Mouse (Mus musculus) C2C12 (cell line): ENCODE measurements at regions not wholly inside any gene's neighbourhood (a gene's known extent, or its start where the extent isn't known, plus 50 kb on each side); places are given as distances from the start of the nearest gene placed in this dataset.

Source experiments
- H3K27me3 ChIP-seq: one replicate; pipeline ENCODE4 v1.6.1; 2011; ENCODE audit not compliant: control insufficient read depth, insufficient read depth, insufficient read length
- H3K36me3 ChIP-seq: one replicate; pipeline ENCODE4 v1.6.1; 2011; ENCODE audit not compliant: control insufficient read depth, insufficient read depth
- H3K4me3 ChIP-seq: one replicate; pipeline ENCODE4 v1.5.1; 2011; ENCODE audit warnings: mild to moderate bottlenecking, control low read depth; ENCODE audit not compliant: poor library complexity, insufficient read depth, severe bottlenecking
- H3K79me2 ChIP-seq: one replicate; pipeline ENCODE4 v1.6.1; 2011; ENCODE audit not compliant: control insufficient read depth, insufficient read depth
- H3K79me3 ChIP-seq: one replicate; pipeline ENCODE4 v1.6.1; 2011; ENCODE audit warnings: low read depth, control low read depth
- H3ac ChIP-seq: one replicate; pipeline ENCODE3; 2011; ENCODE audit warnings: low read depth; ENCODE audit not compliant: control insufficient read depth, insufficient read length
- CEBPB ChIP-seq: IDR thresholded peaks from one replicate; pipeline ENCODE4 v1.6.1; 2011; ENCODE audit warnings: low read depth, mild to moderate bottlenecking, control low read depth, moderate library complexity
- CTCF ChIP-seq: IDR thresholded peaks from one replicate; pipeline ENCODE4 v1.5.1; 2011; ENCODE audit not compliant: control insufficient read depth, insufficient read depth, insufficient read length
- FOSL1 ChIP-seq: IDR thresholded peaks from one replicate; pipeline ENCODE4 v1.8.0; 2011; ENCODE audit warnings: mild to moderate bottlenecking, low read length; ENCODE audit not compliant: poor library complexity, insufficient read depth, severe bottlenecking
- MAX ChIP-seq: IDR thresholded peaks from one replicate; pipeline ENCODE4 v1.6.1; 2011; ENCODE audit warnings: mild to moderate bottlenecking, control low read depth
- MYOD1 ChIP-seq: IDR thresholded peaks from one replicate; pipeline ENCODE4 v1.6.1; 2011; ENCODE audit warnings: low read depth; ENCODE audit not compliant: control insufficient read depth, insufficient read length
- MYOG ChIP-seq: IDR thresholded peaks from one replicate; pipeline ENCODE4 v1.6.1; 2011; ENCODE audit not compliant: control insufficient read depth, insufficient read length; ENCODE audit errors: extremely low read depth
- USF1 ChIP-seq: IDR thresholded peaks from one replicate; pipeline ENCODE4 v1.6.1; 2011; ENCODE audit warnings: low read depth, mild to moderate bottlenecking, control low read depth, moderate library complexity

DNA sequence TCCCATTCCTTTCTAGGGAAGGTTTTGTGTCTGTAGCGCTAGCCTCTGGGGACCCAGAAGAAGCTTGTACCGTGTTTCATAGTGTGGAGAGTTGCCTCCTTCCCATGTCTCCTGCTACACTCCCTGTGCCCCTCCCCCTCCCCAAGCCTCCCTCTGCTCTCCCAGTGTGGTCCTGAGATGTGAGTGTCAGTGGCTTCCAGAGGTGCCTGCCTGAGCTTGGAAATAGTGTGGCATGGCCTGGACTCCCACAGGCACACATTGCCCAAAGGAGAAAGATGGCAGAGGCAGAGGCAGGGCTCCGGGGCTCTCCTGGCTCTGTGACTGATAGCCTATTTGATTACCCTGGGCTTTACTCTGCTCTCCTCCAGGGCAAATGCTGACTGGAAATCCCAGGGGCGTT lies 110.0 kb upstream of the Ret start:
- Histone ChIP-seq H3K27me3 (peaks cover 6% of the 10 kb centered on the region), H3ac (no peak overlapping the region), H3K36me3 (no peaks in the 10 kb centered on the region), H3K4me3 (no peak overlapping the region), H3K79me3 (no peaks in the 10 kb centered on the region), H3K79me2 (no peaks in the 10 kb centered on the region)
- TF ChIP-seq MYOG (no peak), MAX (no peak)

DNA sequence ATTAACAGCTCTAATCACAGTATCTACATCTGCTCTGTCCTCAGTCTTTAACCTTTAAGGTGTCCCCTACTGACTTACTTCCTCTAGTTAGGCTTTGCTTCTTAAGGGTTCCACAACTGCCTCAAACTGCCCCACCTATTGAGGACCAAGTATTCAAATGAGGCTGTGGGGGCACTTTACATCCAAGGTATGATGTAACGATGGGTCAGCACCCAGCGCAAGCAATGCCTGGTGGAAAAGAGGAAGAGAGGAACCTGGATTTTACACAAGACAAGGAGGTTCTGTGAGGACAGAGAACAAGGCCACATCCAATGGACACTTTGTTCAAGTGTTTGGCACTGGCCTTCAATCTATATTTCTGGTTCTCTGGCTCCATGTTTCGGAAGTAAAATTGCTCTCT lies 107.7 kb upstream of the Ret start:
- no peak overlapping the region for H3ac ChIP-seq
- H3K36me3 ChIP-seq, result no peaks in the 10 kb centered on the region
- H3K27me3 ChIP-seq, result peaks cover 6% of the 10 kb centered on the region
- no peaks in the 10 kb centered on the region for H3K79me3 ChIP-seq
- TF ChIP-seq MAX (no peak), MYOG (no peak), FOSL1 (no peak), CEBPB (no peak), USF1 (no peak), CTCF (no peak), MYOD1 (no peak)
- H3K79me2 ChIP-seq, result no peaks in the 10 kb centered on the region
- H3K4me3 ChIP-seq, result no peak overlapping the region

DNA sequence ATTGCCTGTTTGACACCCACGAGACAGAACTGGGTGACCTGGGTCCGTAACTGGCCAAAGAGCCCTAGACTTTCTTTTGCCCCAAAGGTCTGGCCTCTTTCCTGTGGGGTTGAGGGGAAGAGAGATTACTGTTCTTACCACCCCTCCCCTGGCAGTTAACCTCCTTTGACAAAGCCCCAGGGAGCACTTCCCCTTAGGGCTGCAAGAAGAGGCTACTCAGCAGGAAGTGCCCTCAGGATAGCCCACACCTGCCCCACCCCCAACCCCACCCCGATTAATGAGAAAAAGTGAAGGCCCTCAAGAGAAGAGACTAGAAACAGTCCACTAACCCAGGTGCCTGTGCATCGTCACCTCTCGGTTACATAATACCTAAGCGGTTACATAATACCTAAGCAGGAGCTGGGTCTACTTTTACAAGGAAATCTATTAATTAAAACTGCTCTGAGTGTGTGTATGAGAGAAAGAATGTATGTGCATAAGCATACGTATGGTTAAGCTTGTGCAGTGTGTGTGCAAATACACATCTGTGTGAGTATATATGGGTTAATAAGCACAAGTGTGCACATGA lies 105.3 kb upstream of the Ret start:
- H3K27me3 ChIP-seq, result peaks cover 15% of the 10 kb centered on the region
- no peaks in the 10 kb centered on the region for H3K36me3 ChIP-seq
- H3K79me3 ChIP-seq, result no peaks in the 10 kb centered on the region
- no peak overlapping the region for H3ac ChIP-seq
- TF ChIP-seq MYOD1 (no peak), FOSL1 (no peak), MYOG (no peak), CEBPB (no peak), USF1 (no peak), MAX (no peak)
- H3K4me3 ChIP-seq, result no peak overlapping the region
- no peaks in the 10 kb centered on the region for H3K79me2 ChIP-seq

GRCm38 (mm10) chr6:118301880-118302782 lies 104.6 kb upstream of the Ret start:
- TF ChIP-seq USF1 (no peak), MYOD1 (no peak)
- Histone ChIP-seq H3K79me2 (no peaks in the 10 kb centered on the region), H3ac (no peak overlapping the region), H3K4me3 (no peak overlapping the region), H3K36me3 (no peaks in the 10 kb centered on the region), H3K27me3 (peaks cover 17% of the 10 kb centered on the region), H3K79me3 (no peaks in the 10 kb centered on the region)

GRCm38 (mm10) chr6:118300781-118301180 lies 103.3 kb upstream of the Ret start:
- Histone ChIP-seq H3K79me2 (no peaks in the 10 kb centered on the region), H3ac (no peak overlapping the region), H3K36me3 (no peaks in the 10 kb centered on the region)

GRCm38 (mm10) chr6:118297576-118297975 lies 100.1 kb upstream of the Ret start:
- no peaks in the 10 kb centered on the region for H3K36me3 ChIP-seq
- no peaks in the 10 kb centered on the region for H3K79me3 ChIP-seq
- no peak overlapping the region for H3K4me3 ChIP-seq
- no peak overlapping the region for H3ac ChIP-seq
- TF ChIP-seq FOSL1 (no peak), USF1 (no peak), MYOD1 (no peak), MYOG (no peak), CTCF (no peak), MAX (no peak), CEBPB (no peak)
- H3K79me2 ChIP-seq, result no peaks in the 10 kb centered on the region
- peaks cover 22% of the 10 kb centered on the region for H3K27me3 ChIP-seq

More at GRCm38 (mm10) chr6:118300781-118301180, 103.3 kb upstream of the Ret start:
- H3K27me3 ChIP-seq, result peaks cover 17% of the 10 kb centered on the region
- no peaks in the 10 kb centered on the region for H3K79me3 ChIP-seq
- no peak for TF ChIP-seq MYOG
- TF ChIP-seq USF1, result no peak
- TF ChIP-seq CEBPB, result no peak
- TF ChIP-seq MAX, result no peak
- TF ChIP-seq MYOD1, result no peak
- no peak for TF ChIP-seq FOSL1
- no peak for TF ChIP-seq CTCF
- H3K4me3 ChIP-seq, result no peak overlapping the region
